Mouse (Mus musculus) heart, adult 2 months (tissue): ENCODE measurements at regions not wholly inside any gene's neighbourhood (a gene's known extent, or its start where the extent isn't known, plus 50 kb on each side); places are given as distances from the start of the nearest gene placed in this dataset.

ENCODE experiments used
- CTCF ChIP-seq: fragments of 200-600 bp; IDR thresholded peaks from 2 replicates; pipeline ENCODE4 v1.8.1; 2022; ENCODE audit warnings: antibody characterized with exemption, mild to moderate bottlenecking, moderate library complexity
- EP300 ChIP-seq: fragments of 200-500 bp; IDR thresholded peaks from 2 replicates; pipeline ENCODE4 v1.6.1; 2011; ENCODE audit warnings: low read depth, low read length, control low read depth; ENCODE audit not compliant: insufficient read depth

DNA sequence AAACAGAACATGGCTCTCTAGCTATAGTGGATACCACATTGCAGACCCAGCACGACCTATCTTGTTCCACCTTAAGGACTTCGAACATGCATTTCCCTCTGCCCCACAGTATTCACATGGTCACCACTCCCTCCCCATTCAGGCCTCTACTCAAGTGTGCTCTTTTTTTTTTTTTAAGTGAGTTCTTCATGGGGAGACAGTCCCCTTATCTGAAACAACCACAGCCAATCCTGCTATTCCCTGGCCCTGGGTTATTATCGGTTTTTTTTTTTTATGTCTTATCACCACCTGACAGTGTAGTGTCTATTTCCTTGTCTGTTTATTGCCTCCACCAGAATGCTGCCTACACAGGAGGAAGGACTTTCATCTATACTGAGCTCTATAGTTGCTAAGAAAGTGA lies 125.6 kb upstream of the Parp11 start:
- TF ChIP-seq CTCF (no peak), EP300 (no peak)
